Mouse (Mus musculus) sigmoid colon, adult 10 weeks (tissue): ENCODE measurements around the gene Fshr. TPM values are rescaled to one million over a fixed set of nuclear protein-coding genes. Genes with fewer than 3 reads are reported as not detected.

ENCODE experiments used
- polyA plus RNA-seq: library from polyadenylated mRNA; stranded (reverse); fragments of 350-450 nt; fragmentation: Illumina TruSeq; extraction: RNeasy Lipid Tissue Mini Kit (QIAGEN cat#74804); gene quantifications from one replicate; pipeline ENCODE4 v1.2.3, GENCODE M21; 2014; ENCODE audit warnings: low read depth, low replicate concordance

Fshr gene
- polyA plus RNA-seq = not detected

GRCm38 (mm10) chr17:89200575-89200974 is at the start of gene Fshr:
Fshr (minus strand) TSS chr17:89200675.

